Mouse (Mus musculus) intestine, postnatal 0 days (tissue): ENCODE measurements at regions not wholly inside any gene's neighbourhood (a gene's known extent, or its start where the extent isn't known, plus 50 kb on each side); places are given as distances from the start of the nearest gene placed in this dataset.
A peak's percentile ranks its signal among the peaks of the same experiment; 100 is the strongest.
"Not testable (repeated sequence)": the region's sequence is repeated elsewhere in the genome, so short reads cannot be mapped to it uniquely, and the experiment has no call there.

Experiments used
- ATAC-seq: fragments of 200-750 bp; cut with Nextera tagmentation; 2 replicates; pipeline ENCODE4 v1.8.0; 2017; ENCODE audit warnings: mild to moderate bottlenecking, moderate TSS enrichment, moderate library complexity
- H3K27ac ChIP-seq: fragments of 300-500 bp; sonication (generic); 2 replicates; pipeline ENCODE4 v1.5.1; 2014; ENCODE audit warnings: mild to moderate bottlenecking, low read depth, low read length, moderate library complexity
- H3K27me3 ChIP-seq: fragments of 300-500 bp; sonication (generic); replicated peaks from 2 replicates; pipeline ENCODE4 v1.6.1; 2014; ENCODE audit warnings: low read length, mixed read lengths; ENCODE audit not compliant: control insufficient read depth, insufficient read depth
- H3K36me3 ChIP-seq: fragments of 300-500 bp; sonication (generic); 2 replicates; pipeline ENCODE4 v1.6.1; 2014; ENCODE audit warnings: mild to moderate bottlenecking, moderate library complexity; ENCODE audit not compliant: control insufficient read depth, insufficient read depth
- H3K4me1 ChIP-seq: fragments of 300-500 bp; sonication (generic); replicated peaks from 2 replicates; pipeline ENCODE4 v1.6.1; 2014; ENCODE audit warnings: antibody characterized with exemption, low read length, mixed read lengths; ENCODE audit not compliant: control insufficient read depth, insufficient read depth
- H3K4me2 ChIP-seq: fragments of 300-500 bp; sonication (generic); replicated peaks from 2 replicates; pipeline ENCODE4 v1.6.1; 2014; ENCODE audit warnings: low read depth, mild to moderate bottlenecking, moderate library complexity
- H3K4me3 ChIP-seq: fragments of 300-500 bp; sonication (generic); 2 replicates; pipeline ENCODE4 v1.5.1; 2014; ENCODE audit warnings: low read depth, low read length
- H3K9ac ChIP-seq: fragments of 300-500 bp; sonication (generic); 2 replicates; pipeline ENCODE4 v1.6.1; 2014; ENCODE audit warnings: mild to moderate bottlenecking, low read depth, low read length
- H3K9me3 ChIP-seq: fragments of 300-500 bp; sonication (generic); 2 replicates; pipeline ENCODE4 v1.6.1; 2016; ENCODE audit warnings: mixed run types; ENCODE audit not compliant: control insufficient read depth
- CTCF ChIP-seq: sonication (generic); IDR thresholded peaks from 2 replicates; pipeline ENCODE4 v1.5.1; 2016; ENCODE audit warnings: low read depth, mild to moderate bottlenecking, control low read depth, antibody characterized with exemption, moderate library complexity
- WGBS: fragments of 180-500 bp; shearing (Covaris S2); extraction: QIAGEN DNeasy Blood & Tissue Kit; methylation state at CpG from one replicate; pipeline ENCODE4 v1.1.7; 2014; 5-methylcytosine and 5-hydroxymethylcytosine counted together

DNA sequence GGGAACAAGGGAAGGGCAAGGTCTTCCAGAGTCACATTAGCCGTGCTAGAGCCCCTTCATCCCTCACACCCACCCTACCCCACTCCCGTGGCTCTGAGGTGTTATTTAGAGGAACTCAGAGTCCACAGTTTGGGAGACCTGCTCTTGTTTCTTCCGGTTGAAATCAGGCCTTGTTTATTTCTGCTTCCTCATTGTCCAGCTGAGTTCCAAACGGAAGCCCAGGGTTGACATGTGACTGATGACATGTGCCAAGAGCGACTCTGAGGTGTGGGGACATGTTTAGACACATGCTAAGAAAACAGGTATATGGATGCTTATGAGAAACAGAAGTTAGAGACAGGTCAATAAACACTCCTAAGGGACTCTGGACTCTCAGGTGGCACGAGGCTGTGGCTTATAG, 137.5 kb upstream of the Sulf2 start:
- Histone ChIP-seq H3K4me2 (no peak overlapping the region), H3K27ac (no peak overlapping the region), H3K27me3 (no peaks in the 10 kb centered on the region), H3K4me1 (no peaks in the 10 kb centered on the region), H3K9me3 (no peaks in the 10 kb centered on the region), H3K36me3 (no peaks in the 10 kb centered on the region), H3K9ac (no peak overlapping the region), H3K4me3 (no peak overlapping the region)
- TF ChIP-seq CTCF: no peak
- 65% methylated on average over 6 of the region's 6 CpGs for WGBS
- ATAC-seq: no peak

DNA sequence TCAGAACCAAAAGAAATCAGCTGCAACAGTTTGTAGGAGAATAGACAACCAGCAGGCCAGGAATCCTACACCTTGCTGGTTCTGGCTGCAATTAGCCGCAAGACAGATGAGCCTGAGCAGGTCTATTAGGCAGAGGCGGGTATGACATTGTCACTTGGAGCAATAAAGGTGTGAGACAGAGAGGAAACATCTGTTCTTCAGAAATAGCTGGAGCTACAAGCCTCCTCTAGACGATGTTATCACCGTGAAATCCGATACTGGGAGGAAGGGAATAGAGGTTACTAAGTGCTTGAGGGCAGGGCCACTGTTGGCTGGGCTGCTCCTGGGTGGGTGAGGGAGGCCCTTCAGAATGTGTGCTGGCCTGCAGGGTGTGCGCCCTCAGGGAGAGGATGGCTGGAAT, 135.8 kb upstream of the Sulf2 start:
- H3K27ac ChIP-seq: no peak overlapping the region
- H3K27me3 ChIP-seq: no peaks in the 10 kb centered on the region
- 23% methylated on average over 6 of the region's 6 CpGs for WGBS
- H3K9ac ChIP-seq: no peak overlapping the region
- H3K4me1 ChIP-seq: no peaks in the 10 kb centered on the region
- TF ChIP-seq CTCF: no peak
- 0 out of 2 replicates have a peak overlapping the region, but pooled peaks have one; percentile 24 for H3K4me2 ChIP-seq
- no peaks in the 10 kb centered on the region for H3K36me3 ChIP-seq
- no peak overlapping the region for H3K4me3 ChIP-seq
- H3K9me3 ChIP-seq: no peaks in the 10 kb centered on the region
- ATAC-seq: no peak

DNA sequence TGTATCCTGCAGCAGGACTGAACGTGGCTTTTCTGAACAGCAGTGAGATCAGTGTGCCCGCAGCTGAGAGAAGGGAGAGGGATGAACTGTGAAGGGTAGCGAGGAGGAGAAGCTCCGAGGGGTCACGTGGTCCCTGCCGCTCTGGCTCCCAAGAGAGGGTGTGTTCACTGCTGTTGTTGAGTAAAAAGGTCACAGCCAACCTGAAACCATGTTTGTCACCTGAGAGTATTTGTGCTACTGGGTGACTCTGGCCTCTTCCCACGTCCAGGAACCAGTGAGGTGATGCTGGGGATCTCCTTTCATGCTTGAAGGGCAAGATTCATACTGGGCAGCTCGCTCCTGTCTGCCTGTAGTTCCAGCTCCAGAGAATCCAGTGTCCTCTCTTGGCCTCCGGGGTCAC, 135.4 kb upstream of the Sulf2 start:
- Histone ChIP-seq H3K9ac (no peak overlapping the region), H3K4me3 (no peak overlapping the region), H3K4me1 (no peaks in the 10 kb centered on the region), H3K27ac (no peak overlapping the region), H3K4me2 (no peak overlapping the region), H3K27me3 (no peaks in the 10 kb centered on the region), H3K36me3 (no peaks in the 10 kb centered on the region), H3K9me3 (no peaks in the 10 kb centered on the region)
- no peak for TF ChIP-seq CTCF
- ATAC-seq: no peak
- WGBS: 54% methylated on average over 9 of the region's 9 CpGs

GRCm38 (mm10) chr2:166289198-166289597, 133.7 kb upstream of the Sulf2 start:
- no peaks in the 10 kb centered on the region for H3K27me3 ChIP-seq
- no peak for TF ChIP-seq CTCF
- 70% methylated on average over 6 of the region's 6 CpGs for WGBS
- no peaks in the 10 kb centered on the region for H3K36me3 ChIP-seq
- H3K4me1 ChIP-seq: no peaks in the 10 kb centered on the region
- H3K4me3 ChIP-seq: no peak overlapping the region
- H3K4me2 ChIP-seq: no peak overlapping the region
- no peak for ATAC-seq
- no peak overlapping the region for H3K9ac ChIP-seq
- no peaks in the 10 kb centered on the region for H3K9me3 ChIP-seq
- H3K27ac ChIP-seq: no peak overlapping the region

DNA sequence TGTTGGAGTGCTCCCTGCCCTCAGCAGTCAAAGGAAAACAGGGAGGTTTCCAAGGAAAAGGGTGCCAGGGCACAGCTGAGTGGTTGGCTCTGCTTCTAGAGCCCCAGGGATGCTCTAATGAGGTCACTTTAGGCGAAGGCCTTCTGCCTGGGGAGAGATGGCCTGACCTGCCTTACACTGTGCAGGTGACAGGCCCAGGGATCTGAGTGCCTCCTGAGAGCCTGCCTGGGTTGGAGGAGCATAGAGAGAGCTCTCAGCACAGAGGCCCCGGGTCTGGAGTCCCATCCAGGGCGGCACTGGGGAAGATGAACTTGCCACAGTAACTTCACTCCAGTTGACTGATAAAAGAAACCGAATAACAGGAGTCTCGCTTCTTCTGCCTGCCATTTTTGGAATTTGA, 125.7 kb upstream of the Sulf2 start:
- WGBS: no CpG with 5 or more reads among the region's 5 CpGs
- H3K9ac ChIP-seq, ATAC-seq, H3K36me3 ChIP-seq, H3K27ac ChIP-seq, H3K4me3 ChIP-seq, H3K4me2 ChIP-seq, H3K9me3 ChIP-seq, H3K4me1 ChIP-seq, H3K27me3 ChIP-seq: not testable (repeated sequence)

- no peak overlapping the region for H3K27ac ChIP-seq
- no peaks in the 10 kb centered on the region for H3K9me3 ChIP-seq
- 52% methylated on average over 5 of the region's 5 CpGs for WGBS
- H3K27me3 ChIP-seq: no peaks in the 10 kb centered on the region
- no peak for TF ChIP-seq CTCF
- H3K4me2 ChIP-seq: no peak overlapping the region
- no peak overlapping the region for H3K9ac ChIP-seq
- no peak overlapping the region for H3K4me3 ChIP-seq
- no peaks in the 10 kb centered on the region for H3K4me1 ChIP-seq
- no peak for ATAC-seq
- no peaks in the 10 kb centered on the region for H3K36me3 ChIP-seq
Measured at GRCm38 (mm10) chr2:166280651-166281127, 125.2 kb upstream of the Sulf2 start.

- Histone ChIP-seq H3K4me2 (no peak overlapping the region), H3K27me3 (no peaks in the 10 kb centered on the region), H3K27ac (no peak overlapping the region), H3K9ac (no peak overlapping the region), H3K9me3 (no peaks in the 10 kb centered on the region), H3K4me3 (no peak overlapping the region), H3K36me3 (no peaks in the 10 kb centered on the region), H3K4me1 (no peaks in the 10 kb centered on the region)
- TF ChIP-seq CTCF: no peak
- WGBS: 91% methylated on average over 15 of the region's 15 CpGs
- ATAC-seq: no peak
Measured at GRCm38 (mm10) chr2:166279676-166280075, 124.2 kb upstream of the Sulf2 start.
